Comparison of ENCODE assay signal across 12 mouse cellular contexts in genomic region chr19:44265300-44265699, GRCm38 (mm10). TPM values are rescaled to one million over a fixed set of nuclear protein-coding genes. Genes with fewer than 3 reads are reported as not detected.
DNase-seq lines count a peak whose midpoint lies in the region; ATAC-seq and TF ChIP-seq lines count a peak whose summit lies in the region.
"Had no signal": no experiment of that assay in that cellular context is flagged by ENCODE, and none has a peak within 500 bp of the region (broad histone marks: within the 10 kb centered on the region; RNA-seq: fewer than 3 reads in every experiment).

No protein-coding gene starts in this region.

- in situ Hi-C loops in ES-E14 (cut with MboI; ENCODE audit: low sequenced_read_pairs in 2 of 2, unreplicated experiment in 2 of 2) = no loop called here

- no peak overlapping the region for H3K4me2 ChIP-seq in hindbrain, embryonic 11.5 days (replicated peaks; ENCODE audit: low read depth, low read length)
- H3K4me2 ChIP-seq in hindbrain, postnatal 0 days (ENCODE audit: low read depth, low read length) = no peak overlapping the region
- peak overlapping the region; percentile 28; the same call in 1 of the 2 replicates for H3K4me2 ChIP-seq in liver, embryonic 14.5 days (ENCODE audit: low read depth)
- no peak overlapping the region for H3K4me2 ChIP-seq in midbrain, embryonic 16.5 days (ENCODE audit: low read length)

- no peak for TF ChIP-seq EP300 in liver, embryonic 14.5 days (IDR thresholded peaks at IDR 0.05; ENCODE audit: low read depth)

- H3K4me3 ChIP-seq in hindbrain, embryonic 11.5 days (ENCODE audit: low read depth, low read length) = no peak overlapping the region
- no peak overlapping the region for H3K4me3 ChIP-seq in hindbrain, postnatal 0 days (ENCODE audit: low read length)
- no peak overlapping the region for H3K4me3 ChIP-seq in ES-E14 (ENCODE audit: insufficient read depth in 1 of 2, low read depth in 1 of 2, low read length in 2 of 2, poor library complexity in 1 of 2, severe bottlenecking in 1 of 2)
- H3K4me3 ChIP-seq in embryonic fibroblast, embryonic 13.5 days (ENCODE audit: insufficient read depth, low read length) = no peak overlapping the region
- H3K4me3 ChIP-seq in liver, embryonic 14.5 days (ENCODE audit: insufficient read depth in 1 of 2, low read depth in 2 of 2, low read length in 2 of 2) = no peak overlapping the region
- H3K4me3 ChIP-seq in midbrain, embryonic 16.5 days (ENCODE audit: low read depth, low read length) = no peak overlapping the region
- H3K4me3 ChIP-seq: midbrain, embryonic 12.5 days had no signal

- H3K4me1 ChIP-seq in hindbrain, embryonic 11.5 days (replicated peaks; ENCODE audit: control insufficient read depth, insufficient read depth, low read length) = no peaks in the 10 kb centered on the region
- 0 out of 2 replicates have a peak, but pooled peaks cover 5% of the 10 kb centered on the region for H3K4me1 ChIP-seq in hindbrain, postnatal 0 days (ENCODE audit: insufficient read depth, low read length)
- H3K4me1 ChIP-seq in ES-E14 (ENCODE audit: control insufficient read depth in 2 of 2, insufficient read depth in 2 of 2, low read length in 2 of 2, poor library complexity in 1 of 2) = peaks cover 4 to 27% of the 10 kb centered on the region in 2 experiments; a peak in 3 of 4 replicates
- peaks cover 12% of the 10 kb centered on the region for H3K4me1 ChIP-seq in embryonic fibroblast, embryonic 13.5 days (ENCODE audit: control insufficient read depth, insufficient read depth, low read length)
- peaks cover 23 to 30% of the 10 kb centered on the region in 2 experiments for H3K4me1 ChIP-seq in liver, embryonic 14.5 days (replicated peaks; ENCODE audit: control insufficient read depth in 2 of 2, insufficient read depth in 2 of 2, low read length in 1 of 2)
- H3K4me1 ChIP-seq in midbrain, embryonic 16.5 days (ENCODE audit: control insufficient read depth, insufficient read depth, low read length) = peaks cover 13% of the 10 kb centered on the region

- no peak for TF ChIP-seq POLR2A in embryonic fibroblast, embryonic 13.5 days (IDR thresholded peaks at IDR 0.05; ENCODE audit: low read depth, low read length)

- no peaks in the 10 kb centered on the region for H3K27me3 ChIP-seq in hindbrain, embryonic 11.5 days (ENCODE audit: control insufficient read depth, insufficient read depth, low read length)
- no peaks in the 10 kb centered on the region for H3K27me3 ChIP-seq in hindbrain, postnatal 0 days (ENCODE audit: insufficient read depth, low read length)
- no peaks in the 10 kb centered on the region for H3K27me3 ChIP-seq in liver, embryonic 14.5 days (ENCODE audit: control insufficient read depth, insufficient read depth, low read length)
- H3K27me3 ChIP-seq in midbrain, embryonic 16.5 days (ENCODE audit: control insufficient read depth, insufficient read depth, low read depth, low read length) = no peaks in the 10 kb centered on the region

- no peaks in the 10 kb centered on the region for H3K9me3 ChIP-seq in hindbrain, embryonic 11.5 days (ENCODE audit: control insufficient read depth, low read length)
- no peaks in the 10 kb centered on the region for H3K9me3 ChIP-seq in hindbrain, postnatal 0 days (ENCODE audit: low read length)
- no peaks in the 10 kb centered on the region for H3K9me3 ChIP-seq in ES-E14 (ENCODE audit: control insufficient read depth, insufficient read depth, low read depth, low read length)
- no peaks in the 10 kb centered on the region for H3K9me3 ChIP-seq in liver, embryonic 14.5 days (ENCODE audit: control insufficient read depth, low read length)
- no peaks in the 10 kb centered on the region for H3K9me3 ChIP-seq in midbrain, embryonic 16.5 days (replicated peaks; ENCODE audit: control insufficient read depth, low read length, poor library complexity, severe bottlenecking)
- H3K9me3 ChIP-seq: midbrain, embryonic 12.5 days had no signal

- H3K9ac ChIP-seq in hindbrain, embryonic 11.5 days (ENCODE audit: low read depth, low read length) = no peak overlapping the region
- no peak overlapping the region for H3K9ac ChIP-seq in hindbrain, postnatal 0 days (replicated peaks; ENCODE audit: low read length)
- peak overlapping the region; percentile 23; the same call in 1 of the 2 replicates for H3K9ac ChIP-seq in ES-E14 (ENCODE audit: insufficient read depth, low read depth, low read length, poor library complexity, severe bottlenecking)
- H3K9ac ChIP-seq in liver, embryonic 14.5 days (replicated peaks) = no peak overlapping the region
- no peak overlapping the region for H3K9ac ChIP-seq in midbrain, embryonic 16.5 days (ENCODE audit: low read depth, low read length)
- H3K9ac ChIP-seq: midbrain, embryonic 12.5 days had no signal

- DNase-seq in hindbrain, embryonic 11.5 days (ENCODE audit: low spot score) = peak; percentile 17
- no peak for DNase-seq in hindbrain, postnatal 0 days (ENCODE audit: low spot score)
- DNase-seq in ES-E14 (ENCODE audit: low read depth, low spot score) = no peak
- no peak for DNase-seq in liver, embryonic 14.5 days (ENCODE audit: low read depth in 3 of 3, low spot score in 3 of 3)
- no peak for DNase-seq in T-cell, adult 2 months (ENCODE audit: low spot score)
- no peak for DNase-seq in right cerebral cortex, postnatal 25 days
- DNase-seq: cerebellum, postnatal 25 days; thymus, postnatal 4 days had no signal

- TF ChIP-seq CTCF in hindbrain, postnatal 0 days (IDR thresholded peaks at IDR 0.05; ENCODE audit: low read depth) = no peak
- no peak for TF ChIP-seq CTCF in embryonic fibroblast, embryonic 13.5 days (IDR thresholded peaks at IDR 0.05; ENCODE audit: borderline replicate concordance, insufficient read depth, low read length)
- TF ChIP-seq CTCF in liver, embryonic 14.5 days (IDR thresholded peaks at IDR 0.05; ENCODE audit: low read depth) = no peak

- ATAC-seq in hindbrain, embryonic 11.5 days (ENCODE audit: low FRiP score) = no peak
- ATAC-seq in hindbrain, postnatal 0 days = no peak
- no peak for ATAC-seq in liver, embryonic 14.5 days (ENCODE audit: insufficient read depth)
- no peak for ATAC-seq in midbrain, embryonic 16.5 days
- ATAC-seq: inflammation-experienced regulatory T-cells, adult 6 months had no signal

- H3K36me3 ChIP-seq in hindbrain, embryonic 11.5 days (ENCODE audit: control insufficient read depth, insufficient read depth, low read length) = no peaks in the 10 kb centered on the region
- no peaks in the 10 kb centered on the region for H3K36me3 ChIP-seq in hindbrain, postnatal 0 days (ENCODE audit: insufficient read depth, low read length)
- H3K36me3 ChIP-seq in ES-E14 (ENCODE audit: control insufficient read depth, insufficient read depth, low read length, poor library complexity, severe bottlenecking) = no peaks in the 10 kb centered on the region
- no peaks in the 10 kb centered on the region for H3K36me3 ChIP-seq in liver, embryonic 14.5 days (replicated peaks; ENCODE audit: control insufficient read depth, insufficient read depth, low read depth)
- H3K36me3 ChIP-seq in midbrain, embryonic 16.5 days (ENCODE audit: control insufficient read depth, insufficient read depth, low read length) = no peaks in the 10 kb centered on the region
- H3K36me3 ChIP-seq: midbrain, embryonic 12.5 days had no signal

- 39% methylated on average over 7 of the region's 7 CpGs for WGBS in hindbrain, embryonic 11.5 days
- 41% methylated on average over 7 of the region's 7 CpGs for WGBS in hindbrain, postnatal 0 days
- WGBS in liver, embryonic 14.5 days (ENCODE audit: insufficient replicate concordance) = 45% methylated on average over 7 of the region's 7 CpGs
- 44% methylated on average over 7 of the region's 7 CpGs for WGBS in midbrain, embryonic 16.5 days

- 0 out of 2 replicates have a peak overlapping the region, but pooled peaks have one; percentile 13 for H3K27ac ChIP-seq in hindbrain, embryonic 11.5 days (ENCODE audit: low read depth, low read length)
- no peak overlapping the region for H3K27ac ChIP-seq in hindbrain, postnatal 0 days
- H3K27ac ChIP-seq in ES-E14 (ENCODE audit: insufficient read depth, low read depth, low read length, poor library complexity, severe bottlenecking) = peak overlapping the region; percentile 73
- H3K27ac ChIP-seq in embryonic fibroblast, embryonic 13.5 days (ENCODE audit: insufficient read depth, low read length) = peak overlapping the region; percentile 8; the same call in 1 of the 2 replicates
- H3K27ac ChIP-seq in liver, embryonic 14.5 days = peak overlapping the region; percentile 4
- no peak overlapping the region for H3K27ac ChIP-seq in midbrain, embryonic 16.5 days (ENCODE audit: low read length)
- H3K27ac ChIP-seq: midbrain, embryonic 12.5 days had no signal

TF ChIP-seq in ES-E14, 5 proteins besides CTCF, POLR2A, EP300 and RAD21:
- TF ChIP-seq CHD2 (IDR thresholded peaks at IDR 0.05; ENCODE audit: low read depth, low read length) (no peak), MAFK (IDR thresholded peaks at IDR 0.05; ENCODE audit: insufficient read depth, low read depth, low read length) (no peak), ZNF384 (IDR thresholded peaks at IDR 0.05; ENCODE audit: low read depth, low read length) (no peak), HCFC1 (IDR thresholded peaks at IDR 0.05; ENCODE audit: borderline replicate concordance, insufficient read depth, low read length) (no peak), ZC3H11A (IDR thresholded peaks at IDR 0.05; ENCODE audit: borderline replicate concordance, low read depth, low read length) (no peak)
TF ChIP-seq in ES-E14: peak in this region for 0.

RNA-seq across cellular contexts. Expression of gene Scd2, which starts 28.2 kb away (rescaled TPM):
- 314 and 349 TPM in 2 replicates for polyA plus RNA-seq in hindbrain, embryonic 11.5 days (2014; fragmentation: Nextera tagmentation; extraction: Ambion mirVana)
- total RNA-seq in hindbrain, postnatal 0 days (2014; rRNA removed) = 1,071 and 1,235 TPM in 2 replicates
- polyA plus RNA-seq in hindbrain, postnatal 0 days (2015; fragmentation: Nextera tagmentation; extraction: Ambion mirVana) = 274 and 291 TPM in 2 replicates
- total RNA-seq in ES-E14 (2012; rRNA removed) = 284 and 303 TPM in 2 replicates
- 442 and 478 TPM in 2 replicates for polyA plus RNA-seq in embryonic fibroblast, embryonic 13.5 days (2011; ENCODE audit: insufficient read length, low read depth, missing spikeins)
- polyA plus RNA-seq in liver, embryonic 14.5 days (2012; rRNA removed) = 84.0 and 116 TPM in 2 replicates
- 80.4 and 95.4 TPM in 2 replicates for polyA plus RNA-seq in liver, embryonic 14.5 days (2014; fragmentation: Nextera tagmentation; extraction: Ambion mirVana)
- 281 and 311 TPM in 2 replicates for polyA plus RNA-seq in midbrain, embryonic 16.5 days (2015; fragmentation: Nextera tagmentation; extraction: Ambion mirVana)

Comparison
In these comparisons a context has a peak if more than half of its experiments do, and no peak if none do; other contexts are left out.
1. H3K27ac ChIP-seq: peak in hindbrain, embryonic 11.5 days (single experiment), ES-E14 (single experiment), embryonic fibroblast, embryonic 13.5 days (single experiment) and liver, embryonic 14.5 days (single experiment); none in hindbrain, postnatal 0 days (single experiment) and midbrain, embryonic 16.5 days (single experiment).